Mouse (Mus musculus) activated CD4-positive, CD25-positive, alpha-beta regulatory T cell, adult 9 weeks (primary cell): ENCODE measurements around the gene Gm28102. TPM values are rescaled to one million over a fixed set of nuclear protein-coding genes. Genes with fewer than 3 reads are reported as not detected.

ENCODE experiments used
- polyA plus RNA-seq: library from polyadenylated mRNA; unstranded; fragments of 100-300 nt; shearing (Covaris generic); gene quantifications from one replicate; pipeline ENCODE4 v1.2.1, GENCODE M21; 2017

Gm28102 gene
- polyA plus RNA-seq, result not detected

GRCm38 (mm10) chrY:88053015-88053414 is at the start of gene Gm28102:
Gene Gm28102, plus strand, starts transcription at chrY:88053315.

